Mouse (Mus musculus): ENCODE data around the gene Tpgs1. TPM values are rescaled to one million over a fixed set of nuclear protein-coding genes. Genes with fewer than 3 reads are reported as not detected.

Gene Tpgs1
- 17.5 and 21.0 TPM in 2 replicates for total RNA-seq (2015)
- 8.8 and 21.1 TPM in 2 replicates for total RNA-seq (2017)

GRCm38 (mm10) chr10:79668771-79669575 is at the start of gene Tpgs1:
TSS of gene Tpgs1 (plus strand) at chr10:79669369.
- peak; percentile 81 for ATAC-seq (ENCODE audit: poor library complexity, severe bottlenecking)

DNA sequence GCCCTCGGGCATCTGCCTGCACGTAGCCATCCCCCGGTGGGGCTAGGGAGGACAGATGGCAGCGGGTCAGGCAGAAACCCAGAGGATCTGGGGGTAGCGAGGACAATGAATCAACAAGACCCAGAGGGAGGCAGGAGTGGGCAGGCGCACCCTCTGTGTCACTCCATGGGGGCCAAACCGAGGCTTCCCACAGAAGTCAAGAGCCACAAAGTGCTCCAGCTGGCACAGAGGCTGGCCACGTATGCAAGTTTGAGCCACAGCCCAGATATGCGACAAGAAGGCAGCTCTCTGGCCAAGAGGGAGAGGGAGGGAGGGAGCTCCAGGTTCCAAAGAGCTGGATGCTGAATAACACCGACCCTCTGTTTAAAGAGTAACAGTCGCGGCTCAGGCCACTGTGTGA is 45.2 kb upstream of the Tpgs1 start:
- ATAC-seq (ENCODE audit: poor library complexity, severe bottlenecking): no peak

DNA sequence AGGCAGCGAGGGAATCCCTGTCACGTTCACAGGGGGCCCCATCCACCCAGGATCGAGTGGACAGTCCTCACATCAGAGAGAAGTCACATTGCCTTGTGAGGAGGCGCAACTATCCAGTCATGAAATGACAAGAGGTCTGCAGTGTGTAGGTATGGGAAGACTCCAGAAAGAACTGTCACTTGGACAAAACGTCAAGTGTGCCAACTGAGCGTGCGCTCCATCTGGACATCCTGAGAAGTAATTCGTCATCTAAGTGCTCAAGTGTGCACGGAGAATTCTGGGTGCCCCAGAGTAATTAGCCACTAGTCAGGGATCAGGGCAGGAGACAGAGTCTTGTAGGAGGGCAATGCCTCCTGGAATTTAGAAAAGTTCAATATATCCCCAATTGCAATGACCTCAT is 43.8 kb upstream of the Tpgs1 start:
- no peak for ATAC-seq (ENCODE audit: poor library complexity, severe bottlenecking)

GRCm38 (mm10) chr10:79626156-79626555 is 43.0 kb upstream of the Tpgs1 start:
- no peak for ATAC-seq (ENCODE audit: poor library complexity, severe bottlenecking)

GRCm38 (mm10) chr10:79628377-79628776 is 40.8 kb upstream of the Tpgs1 start:
- ATAC-seq (ENCODE audit: poor library complexity, severe bottlenecking): no peak

DNA sequence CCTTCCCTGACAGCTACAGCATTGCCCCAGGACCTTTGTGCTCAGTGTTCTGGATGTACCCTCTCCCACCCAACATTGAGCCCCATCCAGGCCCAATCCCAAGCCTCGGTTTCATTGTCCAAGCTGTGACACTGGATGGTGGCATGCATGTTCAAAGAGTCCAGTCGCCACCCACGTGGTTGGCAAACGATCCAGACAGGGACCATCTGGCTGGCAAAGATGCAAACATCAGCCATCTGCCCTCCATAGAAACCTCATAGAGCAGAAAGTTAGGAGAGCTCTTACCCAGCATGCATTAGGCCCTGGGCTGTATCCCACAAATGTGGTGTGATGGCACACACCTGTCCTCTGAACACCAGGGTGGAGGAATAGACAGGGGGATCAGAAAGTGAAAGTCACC is 37.7 kb upstream of the Tpgs1 start:
- no peak for ATAC-seq (ENCODE audit: poor library complexity, severe bottlenecking)

DNA sequence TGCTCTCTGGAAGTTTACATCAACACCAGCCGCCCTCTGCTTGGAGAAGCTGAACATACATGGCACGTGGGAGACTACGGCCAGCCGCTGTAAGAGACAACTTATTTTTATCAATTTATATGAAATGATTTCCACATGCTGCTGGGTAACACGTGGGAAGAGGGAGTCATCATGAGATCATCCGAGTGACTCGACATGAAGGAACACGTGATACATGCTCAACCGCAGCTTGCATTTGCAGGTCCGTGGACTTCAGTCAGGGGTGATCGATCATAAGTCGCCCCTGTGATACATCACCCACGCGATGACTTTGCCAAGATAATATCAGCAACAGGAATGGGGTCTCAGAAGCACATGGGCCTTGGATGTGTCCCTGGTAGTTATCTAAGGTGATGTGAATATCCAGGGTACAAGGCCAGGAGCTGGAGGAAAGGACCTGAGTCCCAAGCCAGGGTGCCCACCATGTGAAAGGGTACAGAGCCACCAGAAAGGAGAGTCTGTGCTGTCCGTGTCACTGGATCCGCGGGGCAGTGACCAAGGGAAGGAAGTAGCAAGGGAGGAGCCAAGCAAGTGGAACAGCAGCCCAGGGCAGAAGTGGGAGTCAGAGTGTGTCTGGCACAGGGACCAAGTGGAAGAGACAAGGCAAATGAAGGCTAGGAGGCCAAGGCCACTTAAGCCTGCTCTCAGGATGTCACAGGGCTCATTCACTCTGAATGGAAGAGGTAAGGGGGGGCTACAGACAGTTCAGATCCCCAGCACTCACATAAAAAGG is 36.0 kb upstream of the Tpgs1 start:
- ATAC-seq (ENCODE audit: poor library complexity, severe bottlenecking): no peak

- no peak for ATAC-seq (ENCODE audit: poor library complexity, severe bottlenecking)
Observed at GRCm38 (mm10) chr10:79636287-79636686, 32.9 kb upstream of the Tpgs1 start.

DNA sequence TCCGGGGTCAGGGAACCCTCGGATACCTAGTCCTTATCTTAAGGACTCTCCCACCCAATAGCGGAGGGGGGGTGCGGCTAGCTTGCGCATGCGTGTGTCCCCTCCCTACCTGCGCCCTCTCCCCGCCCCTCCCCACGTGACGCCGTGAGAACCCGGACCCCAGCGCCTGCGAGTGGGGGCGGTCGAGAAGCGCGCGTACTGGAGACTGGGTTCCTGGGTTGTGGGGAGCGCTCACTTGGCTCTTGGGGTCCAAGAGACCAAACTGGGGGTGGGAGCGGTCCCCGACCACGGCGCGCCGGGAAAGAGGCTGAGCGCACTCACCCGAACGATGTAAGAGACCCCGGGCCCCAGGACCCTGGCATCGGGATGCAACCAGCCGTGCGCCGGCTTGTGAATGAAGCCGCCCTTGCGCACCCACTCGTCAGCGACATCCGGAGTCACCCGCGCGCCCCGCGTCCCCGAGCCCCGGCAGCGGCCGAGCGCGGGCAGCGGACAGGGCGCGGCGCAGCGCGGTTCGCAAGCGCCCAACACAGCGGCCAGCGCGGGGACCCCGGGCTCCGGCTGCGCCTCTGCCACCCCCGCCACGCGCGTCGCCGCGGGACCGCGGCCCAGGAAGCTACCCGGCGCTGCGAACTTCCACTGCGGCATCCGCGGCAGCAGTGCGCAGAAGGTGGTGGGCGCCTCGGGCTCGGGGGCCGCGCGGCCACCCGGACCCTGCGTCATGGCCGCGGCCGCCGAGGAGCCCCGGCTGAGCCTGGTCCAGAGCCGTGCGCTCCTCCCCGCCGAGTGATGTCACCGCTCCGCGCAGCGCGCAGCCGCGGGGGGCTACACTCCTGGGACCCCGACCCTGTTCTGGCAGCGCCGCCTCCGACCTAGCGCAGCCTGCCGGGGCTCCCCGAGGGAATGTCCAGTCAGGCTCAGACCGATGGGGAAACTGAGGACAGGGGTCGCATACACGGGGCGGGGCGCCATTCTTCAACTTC is 31.8 kb upstream of the Tpgs1 start, which contains the start of gene Shc2:
Gene Shc2 (minus strand): TSS at position 791 of the 983 bp plus-strand sequence.
- ATAC-seq (ENCODE audit: poor library complexity, severe bottlenecking): no peak

GRCm38 (mm10) chr10:79638486-79639204 is 30.5 kb upstream of the Tpgs1 start:
- ATAC-seq (ENCODE audit: poor library complexity, severe bottlenecking): no peak

- ATAC-seq (ENCODE audit: poor library complexity, severe bottlenecking): no peak
Observed at GRCm38 (mm10) chr10:79645711-79646110, 23.5 kb upstream of the Tpgs1 start, which contains the start of gene Odf3l2. TSS of gene Odf3l2 (minus strand) at chr10:79645738.

DNA sequence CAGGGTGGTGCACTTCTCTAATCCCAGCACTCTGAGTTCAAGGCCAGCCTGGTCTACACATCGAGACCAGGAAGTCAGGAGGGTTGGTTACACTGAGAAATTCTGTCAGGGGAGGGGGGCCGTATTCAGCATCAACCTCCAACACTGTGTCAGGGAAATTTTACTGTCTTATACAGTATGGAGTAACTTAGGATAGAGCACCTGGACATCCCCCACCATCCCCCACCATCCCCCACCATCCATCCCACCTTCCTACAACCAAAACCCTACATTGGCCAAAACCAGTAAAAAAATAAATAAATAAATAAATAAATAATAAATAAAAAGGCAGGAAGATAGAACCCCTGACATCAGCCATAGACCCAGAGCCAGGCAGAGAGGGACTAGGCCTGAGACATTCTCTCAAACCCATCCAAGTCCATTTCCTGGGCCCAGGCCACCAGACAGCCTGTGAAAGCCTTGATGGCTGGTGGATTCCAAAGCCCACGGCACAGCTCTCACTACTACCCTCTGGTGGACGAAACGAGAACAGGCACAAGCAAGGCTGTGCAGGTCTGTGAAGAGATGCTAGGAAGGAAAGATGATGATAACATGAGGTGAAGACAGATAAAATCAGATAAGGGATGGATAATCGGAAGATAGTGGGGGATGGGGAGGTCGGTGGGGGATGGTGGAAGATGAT is 20.0 kb upstream of the Tpgs1 start:
- peak; percentile 96 for ATAC-seq (ENCODE audit: poor library complexity, severe bottlenecking)

GRCm38 (mm10) chr10:79652789-79653188 is 16.4 kb upstream of the Tpgs1 start:
- ATAC-seq (ENCODE audit: poor library complexity, severe bottlenecking): no peak

GRCm38 (mm10) chr10:79654946-79655395 is 14.2 kb upstream of the Tpgs1 start:
- ATAC-seq (ENCODE audit: poor library complexity, severe bottlenecking): no peak

GRCm38 (mm10) chr10:79658829-79659228 is 10.3 kb upstream of the Tpgs1 start:
- 0 out of 2 replicates have a peak, but pooled peaks have one; percentile 43 for ATAC-seq (ENCODE audit: poor library complexity, severe bottlenecking)

- no peak for ATAC-seq (ENCODE audit: poor library complexity, severe bottlenecking)
Observed at GRCm38 (mm10) chr10:79660298-79660697, 8.9 kb upstream of the Tpgs1 start.

DNA sequence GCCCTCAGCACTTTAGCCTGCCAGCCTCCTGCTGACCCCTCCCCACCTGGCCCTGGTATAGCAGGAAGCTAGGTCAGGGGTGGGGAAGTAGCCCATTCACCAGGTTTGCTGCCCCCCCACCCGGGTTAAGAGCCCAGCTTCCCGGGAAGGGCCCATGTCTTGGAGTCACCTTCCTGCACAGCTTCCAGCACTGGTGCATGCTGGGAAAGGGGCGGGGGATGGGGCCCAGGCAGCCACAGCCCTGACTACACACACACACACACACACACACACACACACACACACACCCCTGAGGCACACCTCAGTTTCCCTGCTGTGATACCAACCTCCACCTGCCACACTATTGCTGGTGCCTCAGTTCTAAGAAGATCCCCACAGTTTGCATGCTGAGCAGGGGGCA is 7.3 kb upstream of the Tpgs1 start:
- no peak for ATAC-seq (ENCODE audit: poor library complexity, severe bottlenecking)

- ATAC-seq (ENCODE audit: poor library complexity, severe bottlenecking): peak; percentile 69
Observed at GRCm38 (mm10) chr10:79664131-79664665, 5.0 kb upstream of the Tpgs1 start, which contains the start of gene Madcam1. TSS of gene Madcam1 (plus strand) at chr10:79664559.

- no peak for ATAC-seq (ENCODE audit: poor library complexity, severe bottlenecking)
Observed at GRCm38 (mm10) chr10:79665051-79665450, 4.1 kb upstream of the Tpgs1 start.
